Mouse (Mus musculus) lung, postnatal 25 days (tissue): ENCODE measurements around the gene Tmprss6.

ENCODE experiments used
- DNase-seq: peaks from one replicate; pipeline ENCODE4 v3.0.0; 2022; ENCODE audit warnings: low spot score

Gene Tmprss6

DNA sequence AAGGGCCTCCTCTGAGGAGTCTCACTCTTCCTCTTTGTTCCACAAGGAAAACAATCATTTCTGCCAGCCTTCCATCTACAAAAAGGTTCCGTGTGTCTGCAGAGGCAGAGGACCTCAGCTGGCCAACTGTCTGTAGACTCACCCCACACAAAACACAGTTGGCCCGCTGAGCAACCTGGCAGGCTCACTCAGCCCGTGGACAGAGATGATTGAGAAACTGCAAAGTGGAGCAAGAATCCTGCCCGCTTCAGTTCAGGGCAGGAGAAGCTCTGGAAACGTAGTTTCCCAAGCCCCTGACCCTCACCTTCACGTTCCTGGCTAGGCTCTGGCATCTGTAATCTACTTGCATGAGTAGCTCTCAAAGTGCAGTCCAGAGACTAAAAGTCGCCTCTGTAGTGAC, 21.3 kb downstream of the Tmprss6 start:
- DNase-seq, result peak; percentile 29

DNA sequence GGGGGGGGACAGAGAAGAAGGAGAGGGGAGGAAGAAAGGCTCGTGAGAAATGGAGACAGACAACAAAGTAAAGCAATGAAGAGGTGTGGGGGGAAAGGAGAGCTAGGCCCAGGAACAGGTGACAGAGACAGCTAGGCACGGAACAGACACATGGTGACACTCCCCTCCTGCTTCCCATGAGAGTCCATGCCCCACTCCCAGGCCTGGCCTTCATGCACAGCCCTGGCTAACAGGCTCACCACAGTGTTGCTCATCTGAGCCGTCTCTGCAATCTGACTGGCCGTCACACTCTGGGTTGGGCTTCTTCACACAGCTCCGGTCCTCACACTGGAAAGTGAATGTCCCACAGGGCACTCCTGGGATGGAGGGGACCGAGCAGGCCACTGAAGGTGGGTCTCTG, 24.6 kb downstream of the Tmprss6 start:
- no peak for DNase-seq

GRCm38 (mm10) chr15:78442231-78442630, 26.2 kb downstream of the Tmprss6 start:
- no peak for DNase-seq

DNA sequence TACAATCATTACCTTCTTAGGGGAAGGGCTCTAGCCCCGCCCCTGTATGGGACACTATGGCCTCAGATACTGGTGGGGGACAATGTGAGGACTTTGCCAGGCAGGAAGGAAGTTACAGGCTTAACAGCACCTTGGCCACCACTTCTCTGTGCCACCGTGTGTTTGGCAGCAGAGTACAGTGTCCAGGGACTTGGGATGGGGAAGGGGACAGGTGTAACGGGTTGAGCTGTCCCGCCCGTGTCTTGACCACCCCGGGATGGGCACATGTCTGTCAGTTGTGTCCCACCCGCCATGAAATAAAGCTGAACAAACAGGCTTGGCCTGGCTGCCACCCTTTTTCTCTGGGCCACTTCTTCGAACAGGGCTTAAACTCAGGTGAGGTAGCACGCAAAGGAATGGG, 29.5 kb downstream of the Tmprss6 start:
- no peak for DNase-seq

GRCm38 (mm10) chr15:78438505-78438904, 29.9 kb downstream of the Tmprss6 start:
- no peak for DNase-seq

DNA sequence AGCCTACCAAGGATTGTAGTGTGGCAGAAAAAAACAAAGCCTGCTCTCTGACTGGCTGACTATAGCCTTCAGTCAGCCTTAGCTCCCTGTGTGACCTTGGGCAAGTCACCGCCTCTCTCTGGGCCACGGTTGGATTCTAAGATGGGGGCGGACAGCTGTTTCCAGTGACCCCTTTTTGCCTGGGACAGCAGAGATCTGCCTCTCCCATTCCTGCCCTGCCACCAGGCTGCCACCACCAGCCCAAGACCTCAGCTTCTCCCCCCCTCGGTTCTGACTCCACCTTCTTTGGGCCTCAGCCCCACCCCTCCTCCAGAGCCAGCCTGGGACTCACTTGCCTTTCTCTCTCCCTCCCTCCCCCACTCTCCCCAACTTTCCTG, 30.4 kb downstream of the Tmprss6 start:
- no peak for DNase-seq

DNA sequence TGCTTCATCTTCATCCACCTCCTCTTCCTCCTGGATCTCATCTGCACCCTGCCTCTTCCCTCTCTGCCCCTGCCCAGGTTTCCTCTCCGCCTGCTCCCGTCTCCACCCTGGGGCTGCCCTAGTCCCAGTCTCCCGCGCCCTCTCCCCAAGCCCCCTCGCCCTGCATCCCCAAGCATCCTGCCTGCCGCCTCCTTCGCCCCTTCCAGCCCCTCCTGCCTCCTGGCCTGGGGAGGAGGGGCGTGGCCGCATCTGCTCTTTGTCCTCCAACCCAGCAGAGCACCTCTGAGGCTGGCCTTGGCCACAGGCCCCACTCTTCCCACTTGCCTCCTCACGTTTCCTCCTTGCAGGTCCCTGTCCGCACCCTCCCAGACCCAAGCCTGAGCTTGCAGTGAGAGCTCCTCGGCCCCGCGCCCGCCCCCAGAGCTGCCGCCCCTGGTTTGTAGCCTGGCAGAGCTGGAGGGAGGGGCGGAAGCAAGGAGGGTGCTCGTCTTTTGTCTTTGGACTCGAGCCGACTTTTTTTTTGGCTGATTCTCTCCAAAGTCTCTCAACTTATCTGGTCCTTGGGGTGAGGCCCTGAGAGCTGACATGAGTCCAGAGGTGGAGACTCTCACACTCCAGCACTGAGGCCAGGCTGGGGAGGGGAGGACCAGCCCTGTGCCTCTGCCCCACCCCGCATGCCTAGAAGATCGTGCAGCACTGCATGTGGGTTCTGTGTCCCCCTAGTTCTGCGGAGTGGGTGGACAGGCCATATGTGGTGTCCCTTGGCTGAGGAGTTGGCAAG, 31.0 kb downstream of the Tmprss6 start:
- peak; percentile 43 for DNase-seq

GRCm38 (mm10) chr15:78436380-78437192, 31.8 kb downstream of the Tmprss6 start:
- DNase-seq, result peak; percentile 79

DNA sequence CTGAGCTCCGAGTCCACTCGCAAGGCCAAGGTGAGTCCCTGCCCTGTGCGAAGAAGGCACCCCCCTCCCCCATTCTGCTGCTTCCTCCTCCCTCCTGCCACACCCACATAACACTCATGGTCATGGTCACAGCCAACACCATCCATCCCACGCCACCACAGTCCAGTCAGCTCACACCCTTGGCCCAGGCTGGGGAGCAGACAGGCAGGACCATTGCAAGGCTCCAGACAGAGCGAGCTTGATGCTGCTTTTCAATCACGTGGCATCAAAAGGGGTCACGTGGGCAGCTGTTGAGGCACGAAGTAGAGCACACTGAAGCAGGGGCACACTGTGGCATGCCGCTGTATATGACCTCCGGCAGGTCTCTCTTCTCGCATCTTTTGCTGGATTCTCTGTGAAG, 32.8 kb downstream of the Tmprss6 start:
- DNase-seq, result no peak

GRCm38 (mm10) chr15:78434896-78435520, 33.4 kb downstream of the Tmprss6 start:
- peak; percentile 23 for DNase-seq

DNA sequence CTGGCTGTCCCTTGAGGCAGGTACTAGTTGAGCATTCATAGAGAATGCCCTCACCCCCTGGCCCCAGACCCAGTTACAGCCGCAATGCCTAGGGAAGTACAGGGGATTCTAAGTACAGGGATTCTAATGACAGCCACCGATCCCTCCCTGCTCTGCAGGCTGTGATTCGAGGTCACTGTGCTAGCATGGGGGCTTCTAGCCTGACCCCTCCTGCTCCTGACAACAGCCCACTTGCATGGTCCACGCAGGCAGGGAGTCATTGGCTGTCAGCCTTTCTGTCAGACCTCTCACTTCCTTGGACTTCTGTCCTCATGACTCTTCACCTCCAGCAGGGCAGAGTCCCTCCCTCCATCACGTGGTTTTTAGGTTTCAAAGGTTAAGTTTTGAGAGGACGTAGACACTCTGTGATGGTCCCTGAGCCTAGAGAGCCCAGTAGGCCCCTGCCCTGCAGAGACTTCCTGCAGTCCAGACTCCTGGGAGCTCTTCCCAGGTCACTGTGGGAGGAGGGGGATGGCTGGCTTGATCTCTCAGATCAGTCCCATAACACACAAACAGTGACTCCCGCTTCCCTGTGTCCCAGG, 36.8 kb downstream of the Tmprss6 start:
- no peak for DNase-seq

DNA sequence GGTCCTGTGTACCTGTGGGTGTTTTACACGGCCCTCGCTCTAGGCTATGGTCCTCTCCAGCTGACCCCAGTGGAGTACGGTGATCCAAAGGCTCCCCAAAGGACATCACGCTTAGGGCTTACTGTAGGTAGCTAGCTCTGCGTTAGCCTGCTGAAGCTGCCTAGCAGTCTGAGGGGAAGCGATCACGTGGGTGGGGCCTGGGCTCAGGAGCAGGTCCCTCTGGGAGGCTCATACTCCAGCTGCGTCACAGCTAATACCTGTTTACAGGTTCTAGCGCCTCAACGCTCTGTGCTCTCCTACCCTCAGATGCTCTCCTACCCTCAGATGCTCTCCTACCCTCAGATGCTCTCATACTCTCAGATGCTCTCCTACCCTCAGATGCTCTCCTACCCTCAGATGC, 37.6 kb downstream of the Tmprss6 start:
- no peak for DNase-seq

DNA sequence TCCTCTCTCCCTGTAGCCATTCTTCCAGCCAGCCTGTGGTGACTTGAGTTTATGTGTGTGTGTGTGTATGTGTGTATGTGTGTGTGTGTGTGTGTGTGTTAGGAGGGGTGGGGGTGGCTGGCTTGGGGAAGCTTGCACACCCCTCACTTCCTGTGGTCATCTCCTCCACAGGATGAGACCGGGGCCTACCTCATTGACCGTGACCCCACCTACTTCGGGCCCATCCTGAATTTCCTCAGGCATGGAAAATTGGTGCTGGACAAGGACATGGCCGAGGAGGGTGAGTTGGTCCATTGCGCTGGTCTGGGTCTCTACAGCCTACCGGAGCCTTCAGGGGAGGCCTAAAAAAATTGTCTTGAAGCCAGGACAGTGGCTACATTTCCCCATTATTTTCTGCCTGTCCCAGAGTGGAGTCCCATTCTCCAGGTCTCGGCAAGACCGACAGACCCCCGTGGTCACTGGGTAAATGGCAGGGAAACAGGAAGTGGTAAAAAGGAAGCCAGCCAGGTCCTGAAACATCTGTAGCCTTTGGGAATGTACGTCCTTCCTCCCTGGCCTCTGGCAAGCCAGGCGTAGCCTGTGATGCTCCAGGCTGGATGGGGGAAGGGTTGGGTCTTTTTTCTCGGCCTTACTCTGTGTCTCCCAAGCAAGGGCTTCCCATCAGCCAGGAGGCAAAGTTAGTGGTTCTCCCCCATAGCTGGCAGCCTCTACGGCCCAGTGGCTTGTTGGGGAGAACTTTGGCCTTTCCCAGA, 38.4 kb downstream of the Tmprss6 start:
- no peak for DNase-seq

GRCm38 (mm10) chr15:78429139-78429459, 39.3 kb downstream of the Tmprss6 start:
- DNase-seq, result peak; percentile 44

DNA sequence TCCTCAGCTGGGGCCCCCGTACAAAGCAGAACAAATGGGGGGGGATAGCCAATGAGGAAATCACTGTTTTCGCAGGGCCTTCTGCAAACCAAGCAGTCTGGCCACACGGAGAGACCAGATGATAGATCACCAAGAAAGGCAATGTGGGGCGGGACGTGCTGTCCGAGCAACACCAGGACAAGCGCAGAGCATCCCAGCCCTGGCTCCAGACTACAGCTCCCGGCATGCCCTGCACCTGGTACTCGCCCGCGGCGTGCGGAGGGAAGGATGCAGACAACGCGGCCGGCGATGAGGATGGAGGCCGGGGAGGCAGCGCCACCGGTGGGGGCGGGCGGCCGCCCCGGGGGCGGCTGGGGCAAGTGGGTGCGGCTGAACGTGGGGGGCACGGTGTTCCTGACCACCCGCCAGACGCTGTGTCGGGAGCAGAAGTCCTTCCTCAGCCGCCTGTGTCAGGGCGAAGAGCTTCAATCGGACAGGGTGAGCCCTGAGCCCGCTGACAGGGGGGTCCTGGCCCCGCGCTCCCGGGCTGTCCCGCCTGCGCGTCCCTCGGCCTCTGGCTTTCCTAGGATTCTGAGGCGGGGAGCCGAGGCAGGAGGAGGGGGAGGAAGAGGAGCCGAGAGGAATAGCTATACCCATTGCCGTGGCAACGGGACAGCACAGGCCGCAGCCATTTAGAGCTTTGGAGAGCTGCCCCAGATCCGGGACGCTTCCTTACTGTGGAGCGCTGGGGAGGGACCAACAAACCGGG, 39.9 kb downstream of the Tmprss6 start, which contains the start of gene Kctd17:
TSS of gene Kctd17 (plus strand) at position 174 of the 748 bp plus-strand sequence.
- peak; percentile 45 for DNase-seq

DNA sequence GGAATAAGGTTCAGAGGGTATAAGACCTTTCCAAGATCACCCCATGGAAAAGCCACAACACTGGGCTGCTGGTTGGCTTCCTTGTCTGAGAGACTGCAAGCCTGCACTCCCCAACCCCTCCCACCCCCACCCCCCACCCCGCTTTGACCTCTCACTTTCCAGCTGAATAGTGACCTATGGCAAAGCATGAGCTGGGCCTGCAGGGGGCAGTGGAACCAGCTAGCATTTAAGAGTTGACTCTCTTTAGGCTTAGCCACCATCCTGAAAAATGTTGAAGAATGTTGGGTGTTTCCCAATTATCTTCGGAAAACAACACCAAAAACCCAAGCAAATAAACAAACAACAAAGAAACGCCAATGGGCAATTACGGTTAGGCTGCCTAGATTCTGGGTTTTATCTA, 43.2 kb downstream of the Tmprss6 start:
- no peak for DNase-seq

GRCm38 (mm10) chr15:78424507-78424906, 43.9 kb downstream of the Tmprss6 start:
- peak; percentile 71 for DNase-seq

DNA sequence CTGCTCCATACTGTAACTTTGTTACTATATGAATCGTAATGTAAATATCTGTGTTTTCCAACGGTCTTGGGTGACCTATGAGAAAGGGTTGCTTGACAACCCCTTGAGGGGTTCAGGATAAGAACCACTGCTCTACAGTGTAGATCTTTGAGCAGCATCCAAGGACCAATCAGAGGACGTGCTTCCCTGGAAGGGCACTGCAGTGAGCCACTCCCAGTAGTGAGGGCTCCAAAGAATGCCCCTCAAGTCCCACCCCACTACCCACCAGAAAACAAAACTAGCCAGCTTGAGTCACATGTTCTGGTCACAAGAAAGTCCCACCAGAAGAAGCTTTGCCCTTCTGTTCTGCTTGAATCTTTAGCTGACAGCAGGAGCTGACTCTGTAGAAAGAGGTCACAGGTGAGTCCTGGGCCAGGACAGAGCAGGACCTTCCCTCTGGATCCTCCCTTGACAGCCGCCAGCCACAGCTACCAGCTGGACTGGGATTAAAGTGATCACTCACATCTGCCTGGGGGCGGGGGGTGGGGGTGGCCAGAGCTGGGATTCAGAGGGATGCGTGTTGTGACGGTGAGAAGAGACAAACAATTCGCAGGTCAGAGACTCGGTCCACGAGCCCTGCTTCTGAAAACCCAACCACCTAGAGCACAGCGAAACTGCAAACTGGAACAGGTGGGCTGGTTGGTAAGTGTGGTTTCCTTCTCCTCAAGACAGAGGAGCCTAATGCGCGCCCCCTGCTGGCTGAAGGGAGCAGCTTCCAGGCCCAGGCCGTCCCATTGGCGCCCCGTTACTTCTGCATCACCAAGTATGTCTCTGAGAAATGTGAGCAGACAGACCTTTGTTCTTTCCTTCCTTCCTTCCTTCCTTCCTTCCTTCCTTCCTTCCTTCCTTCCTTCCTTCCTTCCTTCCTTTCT, 46.1 kb downstream of the Tmprss6 start:
- peak; percentile 82 for DNase-seq

- no peak for DNase-seq
These were observed 48.0 kb downstream of the Tmprss6 start for GRCm38 (mm10) chr15:78420395-78420794.

DNA sequence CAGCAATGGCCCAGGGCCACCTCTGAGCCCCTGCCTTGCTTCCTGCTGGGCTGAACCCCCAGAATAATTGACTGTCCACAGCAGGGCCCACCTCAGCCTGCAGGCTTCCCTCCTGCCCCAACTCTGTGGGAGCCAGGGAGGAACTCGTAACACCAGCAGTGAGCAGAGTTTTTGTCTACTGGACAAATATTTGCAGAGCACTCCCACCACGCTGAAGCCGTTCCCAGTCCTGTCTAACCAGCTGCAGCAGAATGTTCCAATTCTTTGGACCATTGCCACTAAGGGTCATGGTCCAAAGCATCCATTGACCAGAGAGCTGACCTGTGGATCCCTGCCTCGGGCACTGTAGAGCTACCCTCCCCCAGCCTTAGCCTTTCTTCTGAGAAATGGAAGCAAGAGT, 51.5 kb downstream of the Tmprss6 start:
- DNase-seq, result peak; percentile 74
